Mouse (Mus musculus) stomach, postnatal 0 days (tissue): ENCODE data around the gene Slc22a2. TPM values are rescaled to one million over a fixed set of nuclear protein-coding genes. Genes with fewer than 3 reads are reported as not detected.

ENCODE experiments used
- ATAC-seq: fragments of 200-750 bp; cut with Nextera tagmentation; 2 replicates; pipeline ENCODE4 v1.8.0; 2017; ENCODE audit not compliant: low FRiP score, low TSS enrichment
- DNase-seq: peaks from one replicate; pipeline ENCODE4 v3.0.0-alpha.2; 2016; ENCODE audit warnings: low spot score
- H3K27ac ChIP-seq: fragments of 300-500 bp; sonication (generic); replicated peaks from 2 replicates; pipeline ENCODE4 v1.5.1; 2014; ENCODE audit warnings: mild to moderate bottlenecking, control low read depth
- H3K27me3 ChIP-seq: fragments of 300-500 bp; sonication (generic); 2 replicates; pipeline ENCODE4 v1.6.1; 2014; ENCODE audit warnings: low read length; ENCODE audit not compliant: control insufficient read depth, insufficient read depth
- H3K36me3 ChIP-seq: fragments of 300-500 bp; sonication (generic); 2 replicates; pipeline ENCODE4 v1.6.1; 2014; ENCODE audit warnings: low read length, mixed read lengths; ENCODE audit not compliant: control insufficient read depth, insufficient read depth
- H3K4me1 ChIP-seq: fragments of 300-500 bp; sonication (generic); replicated peaks from 2 replicates; pipeline ENCODE4 v1.6.1; 2014; ENCODE audit warnings: antibody characterized with exemption; ENCODE audit not compliant: control insufficient read depth, insufficient read depth
- H3K4me2 ChIP-seq: fragments of 300-500 bp; sonication (generic); replicated peaks from 2 replicates; pipeline ENCODE4 v1.6.1; 2014; ENCODE audit warnings: low read depth, mild to moderate bottlenecking, control low read depth, moderate library complexity
- H3K4me3 ChIP-seq: fragments of 300-500 bp; sonication (generic); 2 replicates; pipeline ENCODE4 v1.5.1; 2014; ENCODE audit warnings: low read depth, low read length, control low read depth
- H3K9ac ChIP-seq: fragments of 300-500 bp; sonication (generic); 2 replicates; pipeline ENCODE4 v1.6.1; 2014; ENCODE audit warnings: mild to moderate bottlenecking, low read length, control low read depth, mixed read lengths
- H3K9me3 ChIP-seq: fragments of 300-500 bp; sonication (generic); 2 replicates; pipeline ENCODE4 v1.6.1; 2016; ENCODE audit warnings: low read length; ENCODE audit not compliant: control insufficient read depth
- CTCF ChIP-seq: IDR thresholded peaks from 2 replicates; pipeline ENCODE4 v1.5.1; 2016; ENCODE audit warnings: antibody characterized with exemption, low read depth, mild to moderate bottlenecking, moderate library complexity
- EP300 ChIP-seq: optimal IDR thresholded peaks from 2 replicates; pipeline ENCODE3; 2016; ENCODE audit warnings: antibody characterized with exemption
- WGBS: fragments of 180-500 bp; shearing (Covaris S2); extraction: QIAGEN DNeasy Blood & Tissue Kit; methylation state at CpG from one replicate; pipeline ENCODE4 v1.1.7; 2014; 5-methylcytosine and 5-hydroxymethylcytosine counted together
- polyA plus RNA-seq: library from polyadenylated mRNA; unstranded; fragments of >200 nt; fragmentation: Nextera tagmentation; extraction: Ambion mirVana; gene quantifications from 2 replicates; pipeline ENCODE4 v1.2.1, GENCODE M21; 2015

The Slc22a2 gene
- polyA plus RNA-seq, 1 experiment from 2014 or later = not detected

GRCm38 (mm10) chr17:12658784-12659183 is 74.9 kb downstream of the Slc22a2 start:
- H3K36me3 ChIP-seq = no peaks in the 10 kb centered on the region
- WGBS = 72% methylated on average over 7 of the region's 7 CpGs

DNA sequence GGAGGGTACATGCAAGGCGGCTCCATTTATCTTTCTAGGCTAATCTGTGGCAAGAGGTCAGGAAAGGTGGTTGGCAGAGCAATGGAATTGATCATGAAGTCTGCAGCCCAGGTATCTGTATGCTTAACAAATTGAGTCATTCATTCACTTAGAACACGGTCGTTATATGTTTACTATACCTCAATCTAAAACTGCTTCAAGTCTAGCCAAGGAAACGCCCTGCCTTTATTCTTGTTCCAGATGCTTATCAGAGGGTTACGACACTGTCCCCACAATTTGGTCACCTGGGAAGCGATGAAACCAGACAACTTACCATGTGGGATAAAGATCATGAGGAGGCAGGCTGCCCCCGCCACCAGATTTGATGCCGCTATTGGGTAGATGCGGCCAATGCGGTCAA is 75.3 kb downstream of the Slc22a2 start:
- ATAC-seq (no peak), DNase-seq (no peak)
- no peak overlapping the region for H3K4me3 ChIP-seq
- 76% methylated on average over 10 of the region's 10 CpGs for WGBS
- no peaks in the 10 kb centered on the region for H3K4me1 ChIP-seq
- H3K27me3 ChIP-seq = no peaks in the 10 kb centered on the region
- H3K27ac ChIP-seq = no peak overlapping the region
- TF ChIP-seq EP300 (no peak), CTCF (no peak)
- no peaks in the 10 kb centered on the region for H3K36me3 ChIP-seq
- no peak overlapping the region for H3K4me2 ChIP-seq
- no peak overlapping the region for H3K9ac ChIP-seq
- H3K9me3 ChIP-seq = no peaks in the 10 kb centered on the region

More at GRCm38 (mm10) chr17:12658784-12659183, 74.9 kb downstream of the Slc22a2 start:
- H3K4me2 ChIP-seq = no peak overlapping the region
- H3K27me3 ChIP-seq = no peaks in the 10 kb centered on the region
- TF ChIP-seq EP300 (no peak), CTCF (no peak)
- H3K9me3 ChIP-seq = no peaks in the 10 kb centered on the region
- H3K9ac ChIP-seq = no peak overlapping the region
- no peak overlapping the region for H3K27ac ChIP-seq
- H3K4me1 ChIP-seq = no peaks in the 10 kb centered on the region
- H3K4me3 ChIP-seq = no peak overlapping the region
- ATAC-seq (no peak), DNase-seq (no peak)

- H3K4me1 ChIP-seq = no peaks in the 10 kb centered on the region
- peak; percentile 83 for TF ChIP-seq CTCF
- no peak for TF ChIP-seq EP300
- H3K4me2 ChIP-seq = no peak overlapping the region
- H3K36me3 ChIP-seq = no peaks in the 10 kb centered on the region
- no peaks in the 10 kb centered on the region for H3K27me3 ChIP-seq
- WGBS = 70% methylated on average over 13 of the region's 13 CpGs
- DNase-seq (no peak), ATAC-seq (no peak)
- no peak overlapping the region for H3K4me3 ChIP-seq
- no peak overlapping the region for H3K27ac ChIP-seq
- no peaks in the 10 kb centered on the region for H3K9me3 ChIP-seq
- no peak overlapping the region for H3K9ac ChIP-seq
These were observed 76.8 kb downstream of the Slc22a2 start for GRCm38 (mm10) chr17:12660572-12661260.

GRCm38 (mm10) chr17:12664156-12664555 is 80.2 kb downstream of the Slc22a2 start:
- no peak overlapping the region for H3K4me3 ChIP-seq
- ATAC-seq (no peak), DNase-seq (no peak)
- H3K9me3 ChIP-seq = no peaks in the 10 kb centered on the region
- no peak overlapping the region for H3K4me2 ChIP-seq
- WGBS = 77% methylated on average over 8 of the region's 8 CpGs
- H3K9ac ChIP-seq = no peak overlapping the region
- no peaks in the 10 kb centered on the region for H3K36me3 ChIP-seq
- no peak overlapping the region for H3K27ac ChIP-seq
- no peaks in the 10 kb centered on the region for H3K27me3 ChIP-seq
- no peaks in the 10 kb centered on the region for H3K4me1 ChIP-seq
- TF ChIP-seq EP300 (no peak), CTCF (no peak)

- H3K27ac ChIP-seq = peak overlapping the region; percentile 30; the same call in 1 of the 2 replicates
These were observed 84.8 kb downstream of the Slc22a2 start for GRCm38 (mm10) chr17:12668478-12669362.

DNA sequence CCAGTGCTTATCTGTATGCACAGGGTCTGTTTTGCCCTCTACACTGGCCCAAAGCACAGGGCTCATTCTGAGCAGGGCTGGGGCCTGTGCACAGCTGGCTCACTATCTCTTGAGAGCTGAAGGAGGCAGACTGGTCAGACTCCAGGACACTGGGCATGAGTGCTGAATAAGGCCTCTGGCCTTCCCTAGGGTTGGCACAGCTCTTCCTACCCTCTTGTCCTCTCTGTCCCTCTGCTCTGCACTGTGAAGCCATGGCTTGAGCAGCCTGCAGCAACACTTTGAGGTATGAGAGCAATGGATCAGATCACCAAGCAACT is 85.4 kb downstream of the Slc22a2 start:
- ATAC-seq (no peak), DNase-seq (no peak)
- H3K9me3 ChIP-seq = no peaks in the 10 kb centered on the region
- H3K36me3 ChIP-seq = no peaks in the 10 kb centered on the region
- no peak overlapping the region for H3K4me2 ChIP-seq
- TF ChIP-seq CTCF (no peak), EP300 (no peak)
- no peaks in the 10 kb centered on the region for H3K27me3 ChIP-seq
- no peak overlapping the region for H3K4me3 ChIP-seq
- no peaks in the 10 kb centered on the region for H3K4me1 ChIP-seq
- H3K9ac ChIP-seq = no peak overlapping the region
- peak overlapping the region; percentile 30; the same call in 1 of the 2 replicates for H3K27ac ChIP-seq

More at GRCm38 (mm10) chr17:12668478-12669362, 84.8 kb downstream of the Slc22a2 start:
- Histone ChIP-seq H3K9me3 (no peaks in the 10 kb centered on the region), H3K9ac (no peak overlapping the region), H3K36me3 (no peaks in the 10 kb centered on the region), H3K4me1 (no peaks in the 10 kb centered on the region), H3K4me3 (no peak overlapping the region), H3K4me2 (no peak overlapping the region), H3K27me3 (no peaks in the 10 kb centered on the region)
- DNase-seq = no peak
- TF ChIP-seq CTCF (no peak), EP300 (no peak)
- no peak for ATAC-seq
- WGBS = 39% methylated on average over 7 of the region's 7 CpGs
